Mouse (Mus musculus) intestine, embryonic 14.5 days (tissue): ENCODE measurements around the gene Ckap2. TPM values are rescaled to one million over a fixed set of nuclear protein-coding genes. Genes with fewer than 3 reads are reported as not detected.

Experiments
- ATAC-seq: fragments of 200-750 bp; cut with Nextera tagmentation; replicated peaks from 2 replicates; pipeline ENCODE4 v1.8.0; 2017; ENCODE audit warnings: low read depth, moderate number of reproducible peaks, moderate TSS enrichment, moderate library complexity; ENCODE audit not compliant: low FRiP score, low TSS enrichment
- DNase-seq: peaks from one replicate; pipeline ENCODE4 v3.0.0-alpha.2; 2018; ENCODE audit warnings: low spot score
- H3K27ac ChIP-seq: fragments of 300-500 bp; sonication (generic); 2 replicates; pipeline ENCODE4 v1.5.1; 2014; ENCODE audit warnings: low read depth, mild to moderate bottlenecking, control low read depth
- H3K27me3 ChIP-seq: fragments of 300-500 bp; sonication (generic); replicated peaks from 2 replicates; pipeline ENCODE4 v1.6.1; 2014; ENCODE audit warnings: low read length, control low read depth; ENCODE audit not compliant: control insufficient read depth, insufficient read depth
- H3K36me3 ChIP-seq: fragments of 300-500 bp; sonication (generic); 2 replicates; pipeline ENCODE4 v1.6.1; 2014; ENCODE audit warnings: low read length, control low read depth; ENCODE audit not compliant: control insufficient read depth, insufficient read depth
- H3K4me1 ChIP-seq: fragments of 300-500 bp; sonication (generic); replicated peaks from 2 replicates; pipeline ENCODE4 v1.6.1; 2014; ENCODE audit warnings: low read length, control low read depth, mixed read lengths; ENCODE audit not compliant: control insufficient read depth, insufficient read depth
- H3K4me2 ChIP-seq: fragments of 300-500 bp; sonication (generic); 2 replicates; pipeline ENCODE4 v1.6.1; 2014; ENCODE audit warnings: low read length
- H3K4me3 ChIP-seq: fragments of 300-500 bp; sonication (generic); 2 replicates; pipeline ENCODE4 v1.5.1; 2014; ENCODE audit warnings: low read depth, low read length, control low read depth, mixed read lengths
- H3K9ac ChIP-seq: fragments of 300-500 bp; sonication (generic); 2 replicates; pipeline ENCODE4 v1.6.1; 2014; ENCODE audit warnings: mild to moderate bottlenecking, low read length
- H3K9me3 ChIP-seq: fragments of 300-500 bp; sonication (generic); 2 replicates; pipeline ENCODE4 v1.6.1; 2016; ENCODE audit warnings: low read length, control low read depth; ENCODE audit not compliant: control insufficient read depth
- WGBS: fragments of 180-500 bp; shearing (Covaris S2); extraction: QIAGEN DNeasy Blood & Tissue Kit; methylation state at CpG from one replicate; pipeline ENCODE4 v1.1.7; 2014; 5-methylcytosine and 5-hydroxymethylcytosine counted together
- polyA plus RNA-seq: library from polyadenylated mRNA; unstranded; fragments of >200 nt; fragmentation: Nextera tagmentation; extraction: Ambion mirVana; gene quantifications from 2 replicates; pipeline ENCODE4 v1.2.1, GENCODE M21; 2014

Ckap2 gene
- polyA plus RNA-seq, 1 experiment from 2014 or later, result 50.9 TPM

DNA sequence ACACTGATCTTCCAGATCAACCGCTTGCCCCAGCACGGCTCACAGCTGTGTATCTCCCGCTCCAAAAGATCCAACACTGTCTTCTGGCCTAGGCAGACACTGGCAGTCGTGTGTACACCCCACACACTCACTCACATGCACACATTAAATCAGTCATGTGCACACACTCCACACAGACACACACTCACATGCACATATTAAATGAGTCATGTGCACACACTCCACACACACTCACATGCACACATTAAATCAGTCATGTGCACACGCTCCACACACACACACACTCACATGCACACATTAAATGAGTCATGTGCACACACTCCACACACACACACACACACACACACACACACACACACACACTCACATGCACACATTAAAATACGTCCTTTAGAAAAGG, 12.3 kb upstream of the Ckap2 start:
- no peak for ATAC-seq
- no peak overlapping the region for H3K4me3 ChIP-seq
- H3K27me3 ChIP-seq, result no peaks in the 10 kb centered on the region
- no peak overlapping the region for H3K4me2 ChIP-seq
- H3K9me3 ChIP-seq, result no peaks in the 10 kb centered on the region
- H3K4me1 ChIP-seq, result no peaks in the 10 kb centered on the region; the same call in 1 of the 2 replicates
- no peak overlapping the region for H3K9ac ChIP-seq
- DNase-seq, result no peak
- peaks cover 33% of the 10 kb centered on the region for H3K36me3 ChIP-seq
- 89% methylated on average over 6 of the region's 6 CpGs for WGBS
- H3K27ac ChIP-seq, result no peak overlapping the region

DNA sequence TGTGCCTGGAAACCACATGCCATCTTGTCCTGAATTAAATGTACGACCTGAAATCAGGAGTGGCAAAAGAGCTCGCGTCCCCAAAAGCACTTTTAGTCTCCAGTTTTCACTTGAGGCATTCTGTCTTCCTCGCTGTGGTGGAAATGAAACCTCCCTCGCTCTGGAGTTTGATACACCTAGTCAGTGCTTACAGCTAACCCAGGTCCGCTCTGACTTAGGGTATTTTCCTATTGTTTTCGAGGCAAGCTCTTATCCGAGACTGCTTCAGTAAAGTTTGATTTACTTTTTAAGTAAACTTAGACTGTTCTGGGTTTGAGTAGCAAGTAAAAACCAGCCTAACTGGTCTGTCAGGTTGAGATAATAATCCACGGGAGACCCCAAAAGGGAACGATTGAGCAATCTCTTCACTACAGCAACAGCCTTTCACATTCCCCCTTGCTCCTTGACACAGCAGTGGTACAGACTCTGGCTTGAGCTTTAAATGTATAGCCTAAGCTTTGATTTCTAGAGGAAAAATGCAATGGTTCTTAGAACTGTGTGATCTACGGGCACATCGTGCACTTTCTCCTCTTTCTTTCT, 7.9 kb upstream of the Ckap2 start:
- Histone ChIP-seq H3K9me3 (no peaks in the 10 kb centered on the region), H3K27me3 (no peaks in the 10 kb centered on the region), H3K4me2 (peak overlapping the region; percentile 86), H3K4me1 (no peaks in the 10 kb centered on the region; the same call in 1 of the 2 replicates), H3K36me3 (no peaks in the 10 kb centered on the region), H3K9ac (peak overlapping the region; percentile 95), H3K27ac (peak overlapping the region; percentile 99), H3K4me3 (peak overlapping the region; percentile 77)
- DNase-seq (no peak), ATAC-seq (no peak)
- 14% methylated on average over 12 of the region's 12 CpGs for WGBS

DNA sequence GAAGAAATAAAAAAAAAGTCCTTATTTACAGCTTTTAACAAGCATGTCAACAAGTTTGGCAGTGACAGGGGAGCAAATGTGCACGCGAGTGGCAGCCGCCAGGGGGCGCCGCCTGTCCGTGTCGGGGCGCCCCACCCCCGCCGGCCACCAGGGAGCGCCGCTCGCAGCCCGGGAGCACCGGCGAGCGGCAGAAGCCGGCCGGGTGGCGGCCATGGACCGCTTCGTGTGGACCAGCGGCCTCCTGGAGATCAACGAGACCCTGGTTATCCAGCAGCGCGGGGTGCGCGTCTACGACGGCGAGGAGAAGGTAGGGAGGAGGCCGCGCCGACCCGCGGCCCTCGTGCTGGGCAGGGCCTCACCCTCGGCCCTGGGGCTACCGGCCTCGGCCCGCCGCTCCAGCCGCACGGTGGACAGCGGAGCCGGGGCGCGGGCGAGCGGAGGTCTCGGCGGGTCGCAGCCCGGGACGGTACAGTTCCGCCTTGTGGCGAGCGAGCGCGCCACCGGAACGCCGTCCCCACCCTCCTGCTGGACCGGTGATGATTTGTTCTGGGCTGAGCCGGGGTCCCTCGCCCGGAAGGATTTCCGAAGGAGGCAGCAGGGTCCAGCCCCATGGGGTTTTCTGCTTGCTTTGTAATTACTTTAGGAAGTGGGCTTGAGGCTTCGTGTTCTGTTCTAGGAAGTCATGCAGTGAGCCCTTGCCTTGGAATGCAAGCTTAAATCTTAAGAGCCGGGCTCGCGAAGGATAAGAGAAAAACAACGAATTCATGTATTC, 7.2 kb upstream of the Ckap2 start, which contains the start of gene Vps36:
Vps36 (plus strand) TSS at position 150 of the 772 bp plus-strand sequence.
- peak within 1 kb of the TSS; percentile 77 for H3K4me3 ChIP-seq
- under 1% methylated on average over 62 of the region's 73 CpGs for WGBS

DNA sequence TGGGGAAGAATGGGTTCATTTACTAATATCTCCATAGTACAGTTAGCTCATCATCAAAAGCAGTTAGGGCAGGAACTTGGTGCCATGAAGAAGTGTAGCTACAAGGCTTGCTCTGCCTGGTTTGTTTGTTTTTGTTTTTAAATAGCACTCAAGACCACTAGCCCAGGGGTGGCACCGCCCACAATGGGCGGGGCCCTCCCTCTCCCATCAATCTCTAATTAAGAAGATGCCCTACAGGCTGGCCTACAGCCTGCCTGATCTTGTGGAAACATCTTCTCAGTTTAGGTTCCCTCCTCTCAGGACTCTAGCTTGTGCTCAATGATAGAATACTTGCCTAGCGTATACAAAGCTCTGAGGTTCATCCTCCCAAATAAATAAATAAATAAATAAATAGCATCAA, 735 bp downstream of the Ckap2 start:
- DNase-seq (peak; percentile 59), ATAC-seq (peak; percentile 38; the same call in 1 of the 2 replicates)
- Histone ChIP-seq H3K9me3 (no peaks in the 10 kb centered on the region), H3K4me1 (peaks cover 12% of the 10 kb centered on the region), H3K4me2 (peak overlapping the region; percentile 59), H3K9ac (peak overlapping the region; percentile 64), H3K4me3 (peak overlapping the region; percentile 77), H3K27ac (peak overlapping the region; percentile 81), H3K27me3 (no peaks in the 10 kb centered on the region), H3K36me3 (0 out of 2 replicates have a peak, but pooled peaks cover 2% of the 10 kb centered on the region)
- WGBS, result 3% methylated on average over 3 of the region's 3 CpGs

More for the DNA sequence above, 7.2 kb upstream of the Ckap2 start, which contains the start of gene Vps36:
- Histone ChIP-seq H3K27ac (peak within 1 kb of the TSS; percentile 99), H3K36me3 (no peaks in the 10 kb centered on the region), H3K4me2 (peak within 1 kb of the TSS; percentile 86), H3K9me3 (no peaks in the 10 kb centered on the region), H3K9ac (peak within 1 kb of the TSS; percentile 95), H3K4me1 (no peaks in the 10 kb centered on the region; the same call in 1 of the 2 replicates), H3K27me3 (no peaks in the 10 kb centered on the region)
- DNase-seq, result peak; percentile 93
- peak; percentile 95 for ATAC-seq

DNA sequence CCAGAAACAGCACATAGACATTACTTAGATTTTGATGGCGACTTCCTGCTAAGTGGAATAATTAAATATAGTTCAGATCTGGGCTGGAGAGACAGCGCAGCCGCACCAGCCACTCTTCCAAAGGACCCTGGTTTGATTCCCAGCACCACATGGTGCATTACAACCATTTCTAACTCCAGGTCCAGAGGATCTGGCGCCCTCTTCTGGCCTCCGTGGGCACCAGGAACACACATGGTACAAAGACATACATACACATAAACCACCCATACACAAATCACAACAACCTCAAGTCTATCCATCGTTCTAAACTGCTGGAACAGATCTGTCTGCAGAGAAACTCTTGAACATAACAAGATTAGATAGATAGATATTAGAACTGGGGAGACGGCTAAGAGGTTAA, 9.7 kb downstream of the Ckap2 start:
- ATAC-seq, result no peak
- H3K27ac ChIP-seq, result no peak overlapping the region
- H3K9me3 ChIP-seq, result 0 out of 2 replicates have a peak, but pooled peaks cover 5% of the 10 kb centered on the region
- H3K9ac ChIP-seq, result no peak overlapping the region
- no peak for DNase-seq
- H3K36me3 ChIP-seq, result peaks cover 60% of the 10 kb centered on the region
- no peak overlapping the region for H3K4me3 ChIP-seq
- 98% methylated on average over 7 of the region's 7 CpGs for WGBS
- no peak overlapping the region for H3K4me2 ChIP-seq
- no peaks in the 10 kb centered on the region for H3K27me3 ChIP-seq
- no peaks in the 10 kb centered on the region for H3K4me1 ChIP-seq

DNA sequence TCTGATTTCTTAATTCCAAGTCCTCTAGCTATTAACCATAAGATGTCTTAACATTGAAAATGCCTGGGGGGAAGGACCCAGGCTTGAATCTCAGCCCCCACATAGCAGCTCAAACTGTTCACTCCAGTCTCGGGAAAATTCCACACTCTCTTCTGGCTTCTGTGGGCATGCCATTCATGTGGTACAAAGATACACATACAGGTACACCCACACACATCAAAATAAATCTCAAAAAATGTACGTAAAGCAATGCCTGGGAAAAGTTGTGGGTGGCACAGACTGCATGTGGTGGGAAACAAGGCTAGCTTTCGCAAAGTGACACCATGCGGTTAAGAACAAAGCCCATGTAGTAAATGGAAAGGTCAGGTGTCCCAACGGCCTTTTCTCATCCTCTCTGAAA, 16.5 kb downstream of the Ckap2 start:
- Histone ChIP-seq H3K4me2 (no peak overlapping the region), H3K9ac (no peak overlapping the region), H3K36me3 (peaks cover 53% of the 10 kb centered on the region), H3K4me1 (0 out of 2 replicates have a peak, but pooled peaks cover 5% of the 10 kb centered on the region), H3K27ac (no peak overlapping the region), H3K9me3 (no peaks in the 10 kb centered on the region), H3K27me3 (no peaks in the 10 kb centered on the region), H3K4me3 (no peak overlapping the region)
- DNase-seq, result no peak
- ATAC-seq, result no peak
- 93% methylated on average over 5 of the region's 5 CpGs for WGBS

DNA sequence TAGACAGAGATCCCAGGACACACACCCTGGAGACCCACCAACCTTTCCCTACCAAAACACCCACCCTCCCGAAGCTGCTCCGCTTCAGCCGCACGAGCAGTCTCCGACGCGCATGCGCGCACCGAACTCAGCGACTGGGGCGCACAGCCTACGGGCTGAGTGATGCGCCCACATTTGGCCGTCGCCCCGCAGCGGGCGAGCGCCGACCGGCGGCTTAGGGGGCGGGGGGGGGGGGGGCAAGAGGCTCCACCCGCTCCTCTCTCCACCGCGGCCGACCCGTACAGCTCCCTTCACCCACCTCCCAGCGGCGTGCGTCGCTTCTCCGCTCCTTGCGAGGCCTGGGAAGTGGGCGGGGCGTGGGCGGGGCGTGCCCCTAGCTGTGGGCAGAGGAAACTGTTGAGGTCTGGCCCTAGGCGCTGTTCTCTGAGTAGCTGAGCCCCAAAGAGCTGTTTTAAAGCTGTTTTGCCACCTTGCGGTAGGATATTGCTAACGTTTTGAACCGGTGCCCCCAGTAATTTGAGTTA, 19.5 kb downstream of the Ckap2 start, which contains the start of gene Nek3:
Nek3 (minus strand) TSS at position 356 of the 524 bp plus-strand sequence.
- 0% methylated on average over 38 of the region's 43 CpGs for WGBS
- peak within 1 kb of the TSS; percentile 55 for H3K4me2 ChIP-seq
- H3K9me3 ChIP-seq, result no peaks in the 10 kb centered on the region
- H3K9ac ChIP-seq, result peak within 1 kb of the TSS; percentile 42
- peaks cover 38% of the 10 kb centered on the region for H3K36me3 ChIP-seq
- H3K4me1 ChIP-seq, result 0 out of 2 replicates have a peak, but pooled peaks cover 5% of the 10 kb centered on the region
- H3K4me3 ChIP-seq, result peak within 1 kb of the TSS; percentile 57
- H3K27ac ChIP-seq, result peak within 1 kb of the TSS; percentile 64
- ATAC-seq (peak; percentile 98), DNase-seq (peak; percentile 92)
- H3K27me3 ChIP-seq, result no peaks in the 10 kb centered on the region

DNA sequence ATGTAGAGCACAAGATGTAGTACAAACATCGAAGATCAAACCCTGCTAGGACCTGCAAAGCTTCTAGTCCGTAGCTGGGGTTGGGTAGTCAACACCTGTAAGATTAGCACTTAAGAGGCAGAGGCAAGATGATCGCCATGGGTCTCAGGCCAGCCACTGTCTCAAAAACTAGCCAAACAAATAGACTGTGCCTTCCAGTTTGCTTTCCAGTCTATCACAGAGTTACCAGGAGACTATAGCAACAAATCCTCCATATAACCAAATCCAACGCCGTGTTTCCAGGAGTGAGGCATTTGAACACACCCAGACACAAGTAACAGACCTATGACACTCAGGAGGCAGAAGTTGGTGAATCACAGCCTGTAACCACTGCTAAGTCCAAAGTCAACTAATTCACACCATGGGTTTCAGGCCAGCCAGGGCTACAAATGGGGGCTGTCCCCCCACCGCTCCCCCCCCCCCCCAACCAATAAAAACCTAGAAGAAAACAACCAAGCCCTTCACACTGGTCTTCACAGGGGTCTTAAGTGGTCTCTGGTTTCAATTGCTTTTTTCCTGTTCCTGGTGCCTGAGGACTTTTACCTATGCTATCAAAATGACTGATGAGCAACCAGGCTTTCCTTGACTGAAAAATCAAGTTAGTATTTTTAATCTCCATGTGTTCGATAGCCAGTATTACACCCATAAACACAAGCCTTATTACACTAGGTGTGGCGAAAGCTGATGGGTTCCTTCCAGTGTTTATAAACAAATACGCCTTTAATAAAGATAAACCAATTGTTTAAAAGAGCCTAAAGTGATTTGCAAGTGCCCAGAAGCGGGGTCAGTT, 20.2 kb downstream of the Ckap2 start:
- H3K27me3 ChIP-seq, result no peaks in the 10 kb centered on the region
- DNase-seq (peak; percentile 56), ATAC-seq (peak; percentile 64; the same call in 1 of the 2 replicates)
- H3K4me3 ChIP-seq, result peak overlapping the region; percentile 57
- peaks cover 34% of the 10 kb centered on the region for H3K36me3 ChIP-seq
- peak overlapping the region; percentile 64; the same call in 1 of the 2 replicates for H3K27ac ChIP-seq
- H3K4me1 ChIP-seq, result 0 out of 2 replicates have a peak, but pooled peaks cover 5% of the 10 kb centered on the region
- H3K9me3 ChIP-seq, result no peaks in the 10 kb centered on the region
- H3K4me2 ChIP-seq, result peak overlapping the region; percentile 55
- WGBS, result 40% methylated on average over 10 of the region's 10 CpGs
- H3K9ac ChIP-seq, result peak overlapping the region; percentile 42
